Mouse (Mus musculus): ENCODE data around the gene Ust. TPM values are rescaled to one million over a fixed set of nuclear protein-coding genes. Genes with fewer than 3 reads are reported as not detected.

Ust gene
- total and polyA plus RNA-seq, 3 experiments, result 0.11 TPM; not detected in 2

GRCm38 (mm10) chr10:8428787-8429778 lies 89.5 kb downstream of the Ust start:
- H3K4me3 ChIP-seq (ENCODE audit: low read depth, low read length), result no peak overlapping the region
- ATAC-seq (ENCODE audit: extremely low read depth, insufficient number of reproducible peaks, low FRiP score, poor library complexity, severe bottlenecking) (no peak), DNase-seq (ENCODE audit: low spot score) (no peak)
- peaks cover 4% of the 10 kb centered on the region for H3K9me3 ChIP-seq (replicated peaks)
- H3K36me3 ChIP-seq (replicated peaks), result no peaks in the 10 kb centered on the region
- no peaks in the 10 kb centered on the region for H3K27me3 ChIP-seq (ENCODE audit: insufficient read depth, low read length)
- TF ChIP-seq GATA2 (IDR thresholded peaks at IDR 0.05; ENCODE audit: borderline replicate concordance, low read depth, low read length) (no peak), GATA1 (IDR thresholded peaks at IDR 0.05; ENCODE audit: borderline replicate concordance, low read length) (no peak), TAL1 (conservative IDR thresholded peaks at IDR 0.05; ENCODE audit: low read depth, low read length) (no peak), CTCF (IDR thresholded peaks at IDR 0.05; ENCODE audit: low read depth, low read length) (no peak), POLR2AphosphoS5 (IDR thresholded peaks at IDR 0.05; ENCODE audit: insufficient replicate concordance, low read depth, low read length) (no peak)
- H3K4me1 ChIP-seq (ENCODE audit: insufficient read depth, low read depth, low read length), result no peaks in the 10 kb centered on the region

DNA sequence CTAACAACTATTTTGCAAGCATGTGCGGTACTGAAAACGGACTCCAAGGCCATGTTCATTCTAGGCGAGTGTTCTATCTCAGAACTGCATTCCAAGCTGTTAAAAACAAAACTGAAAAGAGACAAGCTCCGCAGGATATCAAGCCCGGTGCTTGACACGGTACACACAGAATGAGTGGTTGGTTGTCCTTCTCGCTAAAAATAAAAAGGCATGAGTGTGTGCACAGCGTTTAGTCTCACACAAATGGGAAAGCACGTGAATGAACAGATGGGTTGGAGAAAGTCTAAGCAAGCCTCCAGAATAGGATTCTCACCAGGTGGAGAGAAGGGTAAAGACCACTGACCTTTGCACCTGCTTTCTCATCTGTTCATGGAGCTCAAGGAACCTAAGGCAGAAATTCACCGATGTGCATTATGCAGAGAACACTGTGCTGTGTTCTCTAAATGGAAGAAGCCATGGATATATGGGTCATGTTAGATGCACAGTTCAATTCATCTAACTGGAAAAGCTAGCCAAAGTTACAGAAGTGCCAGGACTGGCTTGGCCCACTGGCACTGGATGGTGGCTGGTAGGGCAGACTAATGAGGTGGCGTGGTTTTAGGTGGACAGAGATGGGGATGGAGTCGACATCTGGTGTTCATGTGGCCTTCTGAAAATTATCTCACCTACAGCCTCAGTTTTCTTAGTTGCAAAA lies 90.8 kb downstream of the Ust start:
- no peaks in the 10 kb centered on the region for H3K4me1 ChIP-seq (ENCODE audit: insufficient read depth, low read depth, low read length)
- H3K4me3 ChIP-seq (ENCODE audit: low read depth, low read length), result no peak overlapping the region
- peaks cover 7% of the 10 kb centered on the region for H3K9me3 ChIP-seq (replicated peaks)
- DNase-seq (ENCODE audit: low spot score), result no peak
- no peak for TF ChIP-seq CTCF (IDR thresholded peaks at IDR 0.05; ENCODE audit: low read depth, low read length)
- TF ChIP-seq POLR2AphosphoS5 (IDR thresholded peaks at IDR 0.05; ENCODE audit: insufficient replicate concordance, low read depth, low read length), result no peak
- TF ChIP-seq GATA1 (IDR thresholded peaks at IDR 0.05; ENCODE audit: borderline replicate concordance, low read length), result no peak
- TF ChIP-seq TAL1 (conservative IDR thresholded peaks at IDR 0.05; ENCODE audit: low read depth, low read length), result no peak
- TF ChIP-seq GATA2 (IDR thresholded peaks at IDR 0.05; ENCODE audit: borderline replicate concordance, low read depth, low read length), result no peak
- no peak for ATAC-seq (ENCODE audit: extremely low read depth, insufficient number of reproducible peaks, low FRiP score, poor library complexity, severe bottlenecking)
- H3K36me3 ChIP-seq (replicated peaks), result no peaks in the 10 kb centered on the region
- no peaks in the 10 kb centered on the region for H3K27me3 ChIP-seq (ENCODE audit: insufficient read depth, low read length)

DNA sequence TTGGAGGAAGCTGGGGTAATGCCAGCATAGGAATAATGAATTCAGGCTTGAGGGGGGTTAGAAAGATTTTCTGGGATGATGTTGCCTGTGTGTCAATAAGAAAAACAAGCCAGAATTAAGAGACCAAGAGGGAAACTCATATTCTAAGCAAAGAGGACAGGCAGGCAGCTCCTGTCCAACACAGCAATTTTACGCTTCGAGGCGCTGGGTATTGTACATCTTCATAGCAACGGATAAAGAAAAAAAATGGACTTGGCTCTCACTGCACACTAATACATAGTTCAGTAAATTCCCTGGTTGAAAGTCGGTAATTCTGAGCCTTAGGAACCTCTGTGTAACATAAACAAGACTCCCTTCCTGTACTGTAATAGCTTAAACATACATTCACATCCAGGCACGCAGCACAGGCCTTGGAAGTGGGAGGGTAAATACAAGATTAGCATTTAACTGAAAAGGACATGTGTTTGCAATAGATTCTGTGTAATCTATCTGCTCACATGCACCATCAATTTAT lies 99.1 kb downstream of the Ust start:
- no peak overlapping the region for H3K4me3 ChIP-seq (ENCODE audit: low read depth, low read length)
- peaks cover 12% of the 10 kb centered on the region for H3K9me3 ChIP-seq (replicated peaks)
- DNase-seq (ENCODE audit: low spot score), result no peak
- no peaks in the 10 kb centered on the region for H3K27me3 ChIP-seq (ENCODE audit: insufficient read depth, low read length)
- no peaks in the 10 kb centered on the region for H3K36me3 ChIP-seq (replicated peaks)
- no peaks in the 10 kb centered on the region for H3K4me1 ChIP-seq (ENCODE audit: insufficient read depth, low read depth, low read length)
- TF ChIP-seq POLR2AphosphoS5 (IDR thresholded peaks at IDR 0.05; ENCODE audit: insufficient replicate concordance, low read depth, low read length) (no peak), TAL1 (conservative IDR thresholded peaks at IDR 0.05; ENCODE audit: low read depth, low read length) (no peak), GATA1 (IDR thresholded peaks at IDR 0.05; ENCODE audit: borderline replicate concordance, low read length) (no peak), CTCF (IDR thresholded peaks at IDR 0.05; ENCODE audit: low read depth, low read length) (no peak), GATA2 (IDR thresholded peaks at IDR 0.05; ENCODE audit: borderline replicate concordance, low read depth, low read length) (no peak)
- ATAC-seq (ENCODE audit: extremely low read depth, insufficient number of reproducible peaks, low FRiP score, poor library complexity, severe bottlenecking), result no peak

DNA sequence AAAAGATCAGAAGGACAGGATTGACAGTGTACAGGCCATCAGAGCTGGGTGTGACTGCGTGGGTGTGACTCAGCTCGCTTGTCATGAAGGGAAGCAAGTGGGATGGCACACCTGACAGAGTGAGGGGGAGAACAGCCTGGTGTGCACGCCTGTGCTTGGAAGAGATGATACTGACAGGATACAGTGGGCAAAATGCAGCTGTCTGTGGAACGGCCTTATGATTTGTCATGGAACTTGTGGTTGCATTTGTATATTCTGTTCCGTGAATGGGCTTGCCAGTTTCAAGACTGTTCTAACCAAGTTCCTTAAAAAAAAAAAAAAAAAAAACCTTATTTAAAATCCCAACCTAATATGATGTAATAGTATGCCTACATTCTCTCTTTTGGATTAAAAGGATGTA lies 103.2 kb downstream of the Ust start:
- Histone ChIP-seq H3K9me3 (replicated peaks) (peaks cover 12% of the 10 kb centered on the region), H3K36me3 (replicated peaks) (no peaks in the 10 kb centered on the region), H3K4me1 (ENCODE audit: insufficient read depth, low read depth, low read length) (no peaks in the 10 kb centered on the region), H3K27me3 (ENCODE audit: insufficient read depth, low read length) (no peaks in the 10 kb centered on the region), H3K4me3 (ENCODE audit: low read depth, low read length) (no peak overlapping the region)
- DNase-seq (ENCODE audit: low spot score) (no peak), ATAC-seq (ENCODE audit: extremely low read depth, insufficient number of reproducible peaks, low FRiP score, poor library complexity, severe bottlenecking) (no peak)
- TF ChIP-seq GATA2 (IDR thresholded peaks at IDR 0.05; ENCODE audit: borderline replicate concordance, low read depth, low read length), result no peak
- TF ChIP-seq GATA1 (IDR thresholded peaks at IDR 0.05; ENCODE audit: borderline replicate concordance, low read length), result no peak
- TF ChIP-seq TAL1 (conservative IDR thresholded peaks at IDR 0.05; ENCODE audit: low read depth, low read length), result no peak
- TF ChIP-seq POLR2AphosphoS5 (IDR thresholded peaks at IDR 0.05; ENCODE audit: insufficient replicate concordance, low read depth, low read length), result no peak
- TF ChIP-seq CTCF (IDR thresholded peaks at IDR 0.05; ENCODE audit: low read depth, low read length), result no peak

- Histone ChIP-seq H3K9me3 (replicated peaks) (peaks cover 12% of the 10 kb centered on the region), H3K4me3 (ENCODE audit: low read depth, low read length) (no peak overlapping the region), H3K36me3 (replicated peaks) (no peaks in the 10 kb centered on the region), H3K4me1 (ENCODE audit: insufficient read depth, low read depth, low read length) (no peaks in the 10 kb centered on the region), H3K27me3 (ENCODE audit: insufficient read depth, low read length) (no peaks in the 10 kb centered on the region)
- DNase-seq (ENCODE audit: low spot score), result no peak
- ATAC-seq (ENCODE audit: extremely low read depth, insufficient number of reproducible peaks, low FRiP score, poor library complexity, severe bottlenecking), result no peak
- TF ChIP-seq GATA2 (IDR thresholded peaks at IDR 0.05; ENCODE audit: borderline replicate concordance, low read depth, low read length) (no peak), POLR2AphosphoS5 (IDR thresholded peaks at IDR 0.05; ENCODE audit: insufficient replicate concordance, low read depth, low read length) (no peak), CTCF (IDR thresholded peaks at IDR 0.05; ENCODE audit: low read depth, low read length) (no peak), GATA1 (IDR thresholded peaks at IDR 0.05; ENCODE audit: borderline replicate concordance, low read length) (no peak), TAL1 (conservative IDR thresholded peaks at IDR 0.05; ENCODE audit: low read depth, low read length) (no peak)
Observed at GRCm38 (mm10) chr10:8415036-8415435, 103.6 kb downstream of the Ust start.

GRCm38 (mm10) chr10:8405141-8405540 lies 113.5 kb downstream of the Ust start:
- TF ChIP-seq POLR2AphosphoS5 (IDR thresholded peaks at IDR 0.05; ENCODE audit: insufficient replicate concordance, low read depth, low read length) (no peak), CTCF (IDR thresholded peaks at IDR 0.05; ENCODE audit: low read depth, low read length) (no peak), GATA1 (IDR thresholded peaks at IDR 0.05; ENCODE audit: borderline replicate concordance, low read length) (no peak), TAL1 (conservative IDR thresholded peaks at IDR 0.05; ENCODE audit: low read depth, low read length) (no peak)
- peaks cover under 1% of the 10 kb centered on the region; the same call in 1 of the 2 replicates for H3K9me3 ChIP-seq (replicated peaks)
- H3K27me3 ChIP-seq (ENCODE audit: insufficient read depth, low read length), result no peaks in the 10 kb centered on the region
- H3K36me3 ChIP-seq (replicated peaks), result no peaks in the 10 kb centered on the region
- no peak overlapping the region for H3K4me3 ChIP-seq (ENCODE audit: low read depth, low read length)
- DNase-seq (ENCODE audit: low spot score), result no peak
- H3K4me1 ChIP-seq (ENCODE audit: insufficient read depth, low read depth, low read length), result no peaks in the 10 kb centered on the region
- no peak for ATAC-seq (ENCODE audit: extremely low read depth, insufficient number of reproducible peaks, low FRiP score, poor library complexity, severe bottlenecking)

Data from G1E (cell line).